Mouse (Mus musculus) heart, postnatal 0 days (tissue): ENCODE data around the gene Ikzf3.

Experiments used
- CTCF ChIP-seq: IDR thresholded peaks from 2 replicates; pipeline ENCODE4 v1.5.1; 2016; ENCODE audit warnings: antibody characterized with exemption, control low read depth, low read depth
- EP300 ChIP-seq: IDR thresholded peaks from 2 replicates; pipeline ENCODE4 v1.6.1; 2016; ENCODE audit warnings: antibody characterized with exemption, low read depth

- TF ChIP-seq CTCF: no peak
- no peak for TF ChIP-seq EP300
Measured at GRCm38 (mm10) chr11:98583265-98583552, 37.4 kb upstream of the Ikzf3 start.
